Mouse (Mus musculus): ENCODE measurements around the gene Gtf2h5. TPM values are rescaled to one million over a fixed set of nuclear protein-coding genes. Genes with fewer than 3 reads are reported as not detected.

Gene Gtf2h5
- 12.0 and 13.5 TPM in 2 replicates for polyA plus RNA-seq (2012; rRNA removed)

DNA sequence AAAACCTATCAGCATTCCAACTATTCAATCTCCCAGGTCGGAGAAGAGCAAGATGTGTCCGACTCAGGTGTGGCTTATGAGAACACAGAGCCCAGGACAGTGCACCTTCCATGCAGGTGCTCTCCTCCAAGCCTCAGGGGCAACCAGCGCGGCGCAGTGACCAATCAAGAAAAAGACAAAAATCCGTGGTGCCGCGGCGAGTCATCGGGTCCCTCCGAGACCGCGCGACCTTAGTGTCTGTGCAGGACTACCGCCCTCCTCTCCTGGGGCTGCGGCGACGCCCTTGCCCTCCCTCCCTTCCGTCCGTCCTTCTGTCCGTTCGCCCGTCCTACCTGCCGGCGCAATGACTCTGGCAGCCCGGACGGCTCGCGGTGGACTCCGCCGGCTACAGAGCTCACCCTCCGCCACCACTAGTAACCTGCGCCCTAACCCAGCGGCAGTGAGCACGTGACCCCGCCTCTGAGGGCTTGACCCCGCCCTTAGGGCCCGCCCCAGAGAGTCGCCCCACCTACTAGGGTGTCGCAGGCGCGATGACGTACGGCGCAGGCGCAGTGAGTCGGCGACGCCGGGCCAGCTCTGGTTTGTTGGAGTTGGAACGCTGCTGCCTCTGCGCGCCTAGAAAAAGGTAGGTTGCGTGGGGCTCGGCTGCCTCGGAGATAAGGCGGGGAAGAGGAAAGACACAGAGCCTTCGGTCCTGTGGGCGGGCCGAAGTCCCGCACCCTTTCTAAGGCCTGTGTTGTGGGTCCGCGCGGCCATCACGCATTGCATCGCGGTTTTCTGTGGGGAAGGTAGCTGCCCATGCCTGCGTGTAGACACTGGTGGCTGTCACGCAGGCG lies at the start of gene Gtf2h5, which contains the start of gene Serac1:
TSS of gene Gtf2h5 (plus strand) at position 500 of the 836 bp plus-strand sequence.
TSS of gene Serac1 (minus strand) at position 455 of the 836 bp plus-strand sequence.
- no peaks in the 10 kb centered on the region for H3K27me3 ChIP-seq (ENCODE audit: control insufficient read depth, insufficient read depth, low read length)
- H3K4me3 ChIP-seq (ENCODE audit: control insufficient read depth, low read depth, low read length), result peak within 1 kb of the TSS; percentile 92
- TF ChIP-seq CTCF (IDR thresholded peaks at IDR 0.05; ENCODE audit: control insufficient read depth, insufficient read depth, insufficient replicate concordance, low read depth, low read length) (no peak), POLR2A (IDR thresholded peaks at IDR 0.05; ENCODE audit: control insufficient read depth, low read depth, low read length) (peak; percentile 83)
- H3K4me1 ChIP-seq (ENCODE audit: control insufficient read depth, insufficient read depth, low read length), result peaks cover 2% of the 10 kb centered on the region
- no peaks in the 10 kb centered on the region for H3K36me3 ChIP-seq (ENCODE audit: control insufficient read depth, insufficient read depth, low read length)
- peak within 1 kb of the TSS; percentile 82 for H3K27ac ChIP-seq (ENCODE audit: control insufficient read depth, insufficient read depth, low read depth, low read length)

DNA sequence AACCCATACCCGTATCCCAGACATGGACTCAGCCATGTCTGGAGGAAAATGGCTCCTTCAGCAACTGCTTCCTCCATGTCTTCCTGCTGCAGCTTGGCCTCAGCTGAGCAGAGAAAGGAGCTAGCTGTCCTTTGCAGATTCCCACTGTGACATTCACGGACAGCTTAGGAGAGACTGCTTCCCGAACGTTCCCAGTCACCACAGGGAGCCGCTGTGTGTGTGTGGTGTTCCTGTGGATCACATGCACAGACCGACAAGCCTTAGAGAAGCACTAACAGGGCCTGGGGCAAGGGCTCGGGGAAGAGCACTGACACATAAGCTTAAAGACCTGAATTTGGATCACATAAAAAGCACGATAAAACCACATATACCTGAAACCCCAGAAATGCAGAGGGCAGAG lies 43.9 kb upstream of the Gtf2h5 start:
- TF ChIP-seq POLR2A (IDR thresholded peaks at IDR 0.05; ENCODE audit: control insufficient read depth, low read depth, low read length) (no peak), CTCF (IDR thresholded peaks at IDR 0.05; ENCODE audit: control insufficient read depth, insufficient read depth, insufficient replicate concordance, low read depth, low read length) (no peak)
- Histone ChIP-seq H3K27ac (ENCODE audit: control insufficient read depth, insufficient read depth, low read depth, low read length) (no peak overlapping the region), H3K27me3 (ENCODE audit: control insufficient read depth, insufficient read depth, low read length) (no peaks in the 10 kb centered on the region), H3K4me3 (ENCODE audit: control insufficient read depth, low read depth, low read length) (no peak overlapping the region), H3K4me1 (ENCODE audit: control insufficient read depth, insufficient read depth, low read length) (no peaks in the 10 kb centered on the region), H3K36me3 (ENCODE audit: control insufficient read depth, insufficient read depth, low read length) (no peaks in the 10 kb centered on the region)

DNA sequence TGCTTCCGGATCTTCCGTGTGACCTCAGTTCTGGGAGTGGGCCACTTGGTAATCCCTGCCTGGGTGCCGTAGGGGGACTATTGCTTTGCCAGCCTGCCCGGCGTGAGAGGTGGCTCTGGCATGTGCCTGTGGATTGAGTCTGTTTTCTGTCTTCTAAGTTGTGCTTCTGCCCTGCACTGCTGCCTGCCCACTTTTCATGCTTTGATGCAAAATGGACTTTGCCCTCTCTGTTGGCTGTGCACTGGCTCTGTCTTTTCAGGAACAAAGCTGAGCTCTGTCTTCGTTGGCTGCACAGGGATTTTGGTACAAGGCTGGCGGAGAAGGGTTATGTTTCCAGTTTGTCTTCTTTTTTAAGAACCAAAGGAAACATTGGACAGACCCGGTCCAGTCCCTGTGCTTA lies 43.1 kb upstream of the Gtf2h5 start:
- TF ChIP-seq POLR2A (IDR thresholded peaks at IDR 0.05; ENCODE audit: control insufficient read depth, low read depth, low read length), result no peak
- TF ChIP-seq CTCF (IDR thresholded peaks at IDR 0.05; ENCODE audit: control insufficient read depth, insufficient read depth, insufficient replicate concordance, low read depth, low read length), result no peak
- H3K4me3 ChIP-seq (ENCODE audit: control insufficient read depth, low read depth, low read length), result no peak overlapping the region
- no peaks in the 10 kb centered on the region for H3K36me3 ChIP-seq (ENCODE audit: control insufficient read depth, insufficient read depth, low read length)
- no peak overlapping the region for H3K27ac ChIP-seq (ENCODE audit: control insufficient read depth, insufficient read depth, low read depth, low read length)
- H3K27me3 ChIP-seq (ENCODE audit: control insufficient read depth, insufficient read depth, low read length), result no peaks in the 10 kb centered on the region
- H3K4me1 ChIP-seq (ENCODE audit: control insufficient read depth, insufficient read depth, low read length), result no peaks in the 10 kb centered on the region

DNA sequence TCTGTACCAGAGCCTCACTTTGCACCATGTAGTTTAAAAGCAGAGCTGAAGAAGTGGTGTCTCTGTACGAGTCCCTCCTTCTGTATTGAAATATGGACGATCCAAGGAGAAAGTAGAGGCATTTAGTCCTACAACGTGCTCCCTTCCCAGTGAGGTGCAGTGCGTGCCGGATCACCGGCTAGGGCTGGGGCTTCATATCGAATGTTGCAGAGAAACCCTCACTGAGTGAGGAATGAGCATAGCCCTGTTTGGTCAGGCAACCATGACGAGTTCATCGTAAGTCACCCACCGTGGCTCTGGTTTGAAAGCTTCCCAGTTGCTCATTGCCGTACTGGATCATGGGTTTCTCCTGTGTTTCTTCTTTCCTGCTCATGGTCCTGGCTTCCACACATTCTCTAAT lies 42.7 kb upstream of the Gtf2h5 start:
- no peaks in the 10 kb centered on the region for H3K4me1 ChIP-seq (ENCODE audit: control insufficient read depth, insufficient read depth, low read length)
- no peak for TF ChIP-seq CTCF (IDR thresholded peaks at IDR 0.05; ENCODE audit: control insufficient read depth, insufficient read depth, insufficient replicate concordance, low read depth, low read length)
- TF ChIP-seq POLR2A (IDR thresholded peaks at IDR 0.05; ENCODE audit: control insufficient read depth, low read depth, low read length), result no peak
- H3K4me3 ChIP-seq (ENCODE audit: control insufficient read depth, low read depth, low read length), result no peak overlapping the region
- H3K27ac ChIP-seq (ENCODE audit: control insufficient read depth, insufficient read depth, low read depth, low read length), result no peak overlapping the region
- no peaks in the 10 kb centered on the region for H3K36me3 ChIP-seq (ENCODE audit: control insufficient read depth, insufficient read depth, low read length)
- no peaks in the 10 kb centered on the region for H3K27me3 ChIP-seq (ENCODE audit: control insufficient read depth, insufficient read depth, low read length)

DNA sequence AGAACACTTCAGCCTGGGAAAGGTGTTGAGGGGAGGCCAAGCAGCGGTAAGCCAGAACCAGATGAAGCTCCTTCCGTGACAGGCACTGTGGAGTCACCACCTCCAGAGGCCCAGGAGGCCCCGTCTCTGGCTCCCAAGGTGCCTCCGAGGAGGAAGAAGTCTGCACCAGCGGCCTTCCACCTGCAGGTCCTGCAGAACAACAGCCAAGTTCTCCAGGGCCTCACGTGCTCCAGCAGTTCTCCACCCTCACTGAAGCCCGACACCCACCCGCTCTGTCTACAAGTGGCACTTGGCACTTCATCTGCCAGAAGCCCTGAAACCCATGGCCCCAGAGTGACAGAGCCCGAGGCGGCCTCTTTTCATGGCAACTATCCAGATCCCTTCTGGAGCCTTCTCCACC lies 42.1 kb upstream of the Gtf2h5 start:
- H3K27ac ChIP-seq (ENCODE audit: control insufficient read depth, insufficient read depth, low read depth, low read length), result no peak overlapping the region
- no peaks in the 10 kb centered on the region for H3K4me1 ChIP-seq (ENCODE audit: control insufficient read depth, insufficient read depth, low read length)
- H3K36me3 ChIP-seq (ENCODE audit: control insufficient read depth, insufficient read depth, low read length), result no peaks in the 10 kb centered on the region
- H3K27me3 ChIP-seq (ENCODE audit: control insufficient read depth, insufficient read depth, low read length), result no peaks in the 10 kb centered on the region
- TF ChIP-seq POLR2A (IDR thresholded peaks at IDR 0.05; ENCODE audit: control insufficient read depth, low read depth, low read length) (no peak), CTCF (IDR thresholded peaks at IDR 0.05; ENCODE audit: control insufficient read depth, insufficient read depth, insufficient replicate concordance, low read depth, low read length) (no peak)
- H3K4me3 ChIP-seq (ENCODE audit: control insufficient read depth, low read depth, low read length), result no peak overlapping the region

DNA sequence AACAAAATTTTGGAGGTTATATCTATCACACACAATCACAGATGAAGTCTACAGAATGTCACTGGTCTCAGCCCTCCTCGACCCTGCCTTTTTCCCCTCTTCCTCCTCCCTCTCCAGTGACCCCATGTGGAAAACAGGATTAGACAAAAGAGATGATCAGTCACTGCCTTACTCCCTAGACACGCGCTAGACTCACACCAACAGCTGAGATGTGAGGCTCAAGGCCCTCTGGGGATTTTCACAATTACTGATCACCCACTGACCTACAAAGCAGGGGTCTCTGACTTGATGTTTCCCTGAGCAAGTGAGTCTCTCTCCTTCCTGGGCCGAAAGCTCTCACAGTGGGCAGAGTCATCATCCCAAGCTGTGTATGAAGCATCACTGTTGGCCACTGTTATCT lies 26.8 kb upstream of the Gtf2h5 start:
- no peak overlapping the region for H3K4me3 ChIP-seq (ENCODE audit: control insufficient read depth, low read depth, low read length)

DNA sequence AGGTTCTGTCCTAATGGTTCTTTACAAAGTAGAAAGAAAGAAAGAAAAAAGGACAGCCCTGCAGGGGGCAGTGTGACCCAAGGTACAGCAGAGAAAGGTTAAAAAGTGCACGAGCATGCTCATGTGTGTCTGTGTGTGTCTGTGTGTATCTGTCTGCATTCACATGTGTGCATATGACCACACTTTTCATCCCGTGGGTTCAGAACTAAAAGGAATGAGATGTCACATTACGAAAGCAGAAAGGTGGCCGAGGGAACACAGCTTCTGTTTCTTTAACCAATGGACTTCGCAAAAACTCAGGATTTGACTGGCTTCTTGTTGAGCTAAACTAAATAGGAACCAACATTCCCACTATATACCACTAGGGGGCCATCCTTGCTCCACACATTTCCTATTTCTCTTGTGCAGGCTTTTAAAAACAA lies 24.6 kb upstream of the Gtf2h5 start:
- Histone ChIP-seq H3K27me3 (ENCODE audit: control insufficient read depth, insufficient read depth, low read length) (no peaks in the 10 kb centered on the region), H3K36me3 (ENCODE audit: control insufficient read depth, insufficient read depth, low read length) (peaks cover 1% of the 10 kb centered on the region; the same call in 1 of the 2 replicates), H3K27ac (ENCODE audit: control insufficient read depth, insufficient read depth, low read depth, low read length) (no peak overlapping the region)

More for the DNA sequence above, 26.8 kb upstream of the Gtf2h5 start:
- TF ChIP-seq POLR2A (IDR thresholded peaks at IDR 0.05; ENCODE audit: control insufficient read depth, low read depth, low read length), result no peak
- no peak for TF ChIP-seq CTCF (IDR thresholded peaks at IDR 0.05; ENCODE audit: control insufficient read depth, insufficient read depth, insufficient replicate concordance, low read depth, low read length)
- peaks cover 1% of the 10 kb centered on the region for H3K36me3 ChIP-seq (ENCODE audit: control insufficient read depth, insufficient read depth, low read length)
- H3K4me1 ChIP-seq (ENCODE audit: control insufficient read depth, insufficient read depth, low read length), result no peaks in the 10 kb centered on the region; the same call in 1 of the 2 replicates
- H3K27me3 ChIP-seq (ENCODE audit: control insufficient read depth, insufficient read depth, low read length), result no peaks in the 10 kb centered on the region
- H3K27ac ChIP-seq (ENCODE audit: control insufficient read depth, insufficient read depth, low read depth, low read length), result no peak overlapping the region

More for the DNA sequence above, 24.6 kb upstream of the Gtf2h5 start:
- Histone ChIP-seq H3K4me1 (ENCODE audit: control insufficient read depth, insufficient read depth, low read length) (no peaks in the 10 kb centered on the region; the same call in 1 of the 2 replicates), H3K4me3 (ENCODE audit: control insufficient read depth, low read depth, low read length) (no peak overlapping the region)
- TF ChIP-seq CTCF (IDR thresholded peaks at IDR 0.05; ENCODE audit: control insufficient read depth, insufficient read depth, insufficient replicate concordance, low read depth, low read length) (no peak), POLR2A (IDR thresholded peaks at IDR 0.05; ENCODE audit: control insufficient read depth, low read depth, low read length) (no peak)

Data from testis, adult 2 months (tissue).